Mouse (Mus musculus): ENCODE measurements around the gene Prr15. TPM values are rescaled to one million over a fixed set of nuclear protein-coding genes. Genes with fewer than 3 reads are reported as not detected.

Prr15 gene
- not detected for polyA plus RNA-seq (2017; shearing (Covaris generic))

DNA sequence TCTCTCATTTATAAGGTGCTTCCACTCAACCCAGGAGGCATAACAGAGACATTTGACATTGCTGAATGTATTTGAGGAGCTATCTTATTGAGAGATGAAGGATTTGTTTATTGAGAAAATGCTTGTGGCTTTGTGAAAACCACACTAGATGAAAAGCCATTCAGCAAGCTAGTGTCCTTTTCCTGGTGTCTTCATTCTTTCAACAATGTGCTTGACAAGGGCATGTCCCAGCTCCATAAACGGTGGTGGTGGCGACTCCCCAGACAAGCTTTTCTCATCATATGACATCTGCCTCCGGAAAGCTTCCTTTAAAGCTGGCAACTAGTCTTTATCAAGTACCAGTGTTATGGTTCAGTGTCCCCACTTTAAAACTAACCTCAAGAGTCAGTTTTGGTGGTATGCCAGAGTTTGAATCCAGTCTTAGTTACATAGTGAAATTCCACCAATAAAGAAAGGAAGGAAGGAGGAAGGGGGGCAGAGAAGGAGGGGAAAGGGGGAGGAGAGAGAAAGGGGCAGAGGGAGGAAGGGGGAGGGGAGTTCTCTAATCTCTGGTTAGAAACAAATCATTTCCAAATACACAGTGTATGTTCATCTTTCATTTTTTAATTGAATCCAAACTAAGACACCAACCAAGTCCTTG, at the start of gene Prr15:
Gene Prr15, plus strand, starts transcription at position 590 of the 640 bp plus-strand sequence.

Other genes starting within 250 kb of the Prr15 start
- 0.11 TPM for gene Wipf3, start 103.8 kb downstream of the Prr15 start, polyA plus RNA-seq (2017; shearing (Covaris generic))
- not detected for gene Scrn1, start 240.7 kb downstream of the Prr15 start, polyA plus RNA-seq (2017; shearing (Covaris generic))